Mouse (Mus musculus): ENCODE measurements at regions not wholly inside any gene's neighbourhood (a gene's known extent, or its start where the extent isn't known, plus 50 kb on each side); places are given as distances from the start of the nearest gene placed in this dataset.

DNA sequence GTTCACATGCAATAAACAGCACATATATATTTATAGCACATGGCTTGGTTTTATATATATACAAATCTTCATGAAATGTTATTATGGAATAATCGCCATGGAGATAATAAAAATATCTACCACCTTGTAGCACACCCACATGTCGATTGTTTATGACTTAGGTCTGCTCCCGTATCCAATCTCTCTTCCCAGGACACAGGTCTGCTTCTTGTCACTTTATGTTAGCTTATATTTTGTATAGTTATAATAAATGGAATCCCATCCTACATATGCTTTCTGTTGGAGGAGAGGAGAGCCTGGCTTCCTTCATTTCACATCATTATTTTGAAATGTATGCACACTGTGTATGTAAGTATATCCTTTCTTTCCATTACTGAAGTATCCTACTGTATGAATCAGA, 408.3 kb upstream of the Gli3 start:
- H3K27me3 ChIP-seq (replicated peaks; ENCODE audit: control insufficient read depth, insufficient read depth, low read length): no peaks in the 10 kb centered on the region
- no peaks in the 10 kb centered on the region for H3K36me3 ChIP-seq (ENCODE audit: control insufficient read depth, insufficient read depth, low read length)
- no peak overlapping the region for H3K9ac ChIP-seq (ENCODE audit: low read depth, low read length)
- 76% methylated on average over 3 of the region's 3 CpGs for WGBS
- no peak overlapping the region for H3K27ac ChIP-seq (replicated peaks; ENCODE audit: low read depth, low read length)
- no peak overlapping the region for H3K4me3 ChIP-seq (ENCODE audit: low read depth, low read length)
- no peaks in the 10 kb centered on the region for H3K9me3 ChIP-seq (ENCODE audit: control insufficient read depth, low read length)
- no peak for ATAC-seq (ENCODE audit: low read depth)
- H3K4me1 ChIP-seq (ENCODE audit: control insufficient read depth, insufficient read depth, low read length): no peaks in the 10 kb centered on the region
- no peak overlapping the region for H3K4me2 ChIP-seq (ENCODE audit: low read depth, low read length)
- DNase-seq (ENCODE audit: low spot score): peak; percentile 5

DNA sequence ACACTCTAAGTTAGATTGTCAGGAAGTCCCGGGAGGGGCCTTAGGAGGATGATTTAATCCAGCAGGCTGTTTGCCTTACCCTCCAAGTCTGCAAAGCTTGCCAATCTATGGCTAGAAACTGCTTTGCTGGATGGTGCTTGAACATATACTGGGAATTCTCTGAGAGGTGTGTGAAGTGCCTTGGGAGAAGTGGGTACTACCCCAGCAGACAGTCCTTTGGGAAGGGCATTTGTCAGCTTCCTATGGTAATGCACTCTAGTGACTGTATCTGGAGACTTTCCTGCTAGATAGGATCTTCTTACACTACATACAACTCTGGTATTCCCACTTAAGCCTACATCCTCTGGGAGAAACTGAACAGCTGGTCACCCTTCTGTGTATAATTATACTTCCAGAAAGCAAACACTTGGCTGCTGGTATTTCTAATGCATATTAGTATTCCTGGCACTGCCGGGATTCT, 384.4 kb upstream of the Gli3 start:
- Histone ChIP-seq H3K9ac (ENCODE audit: low read depth, low read length) (no peak overlapping the region), H3K36me3 (ENCODE audit: control insufficient read depth, insufficient read depth, low read length) (no peaks in the 10 kb centered on the region), H3K27ac (replicated peaks; ENCODE audit: low read depth, low read length) (no peak overlapping the region), H3K4me1 (ENCODE audit: control insufficient read depth, insufficient read depth, low read length) (no peaks in the 10 kb centered on the region), H3K4me3 (ENCODE audit: low read depth, low read length) (no peak overlapping the region), H3K27me3 (replicated peaks; ENCODE audit: control insufficient read depth, insufficient read depth, low read length) (no peaks in the 10 kb centered on the region), H3K9me3 (ENCODE audit: control insufficient read depth, low read length) (peaks cover 3% of the 10 kb centered on the region; the same call in 1 of the 2 replicates), H3K4me2 (ENCODE audit: low read depth, low read length) (no peak overlapping the region)
- ATAC-seq (ENCODE audit: low read depth): peak; percentile 96
- 41% methylated on average over 2 of the region's 2 CpGs for WGBS
- DNase-seq (ENCODE audit: low spot score): peak; percentile 76

DNA sequence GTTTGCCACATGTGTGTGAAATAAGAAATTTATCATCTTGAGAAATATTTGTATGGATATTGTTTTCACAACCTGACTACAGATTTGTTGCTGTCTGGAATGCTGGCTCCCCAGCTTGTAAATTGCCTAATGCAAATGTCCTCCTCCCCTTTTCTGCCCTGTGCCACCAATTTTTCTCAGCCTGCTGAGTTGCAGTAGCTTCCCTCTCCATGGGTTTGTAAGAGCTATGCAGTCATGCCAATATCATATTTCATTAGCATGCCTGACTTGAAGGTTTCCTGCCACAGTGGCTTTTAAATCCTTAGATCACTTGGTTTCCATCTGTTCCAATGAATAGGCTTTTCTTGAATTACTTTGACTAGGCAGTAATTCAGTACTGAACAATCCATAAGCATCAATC, 383.9 kb upstream of the Gli3 start:
- DNase-seq (ENCODE audit: low spot score) (peak; percentile 71), ATAC-seq (ENCODE audit: low read depth) (peak; percentile 84)
- no peak overlapping the region for H3K4me2 ChIP-seq (ENCODE audit: low read depth, low read length)
- no peak overlapping the region for H3K4me3 ChIP-seq (ENCODE audit: low read depth, low read length)
- H3K36me3 ChIP-seq (ENCODE audit: control insufficient read depth, insufficient read depth, low read length): no peaks in the 10 kb centered on the region
- no peaks in the 10 kb centered on the region for H3K27me3 ChIP-seq (replicated peaks; ENCODE audit: control insufficient read depth, insufficient read depth, low read length)
- H3K9ac ChIP-seq (ENCODE audit: low read depth, low read length): no peak overlapping the region
- H3K27ac ChIP-seq (replicated peaks; ENCODE audit: low read depth, low read length): no peak overlapping the region
- H3K9me3 ChIP-seq (ENCODE audit: control insufficient read depth, low read length): peaks cover 3% of the 10 kb centered on the region; the same call in 1 of the 2 replicates
- no peaks in the 10 kb centered on the region for H3K4me1 ChIP-seq (ENCODE audit: control insufficient read depth, insufficient read depth, low read length)

DNA sequence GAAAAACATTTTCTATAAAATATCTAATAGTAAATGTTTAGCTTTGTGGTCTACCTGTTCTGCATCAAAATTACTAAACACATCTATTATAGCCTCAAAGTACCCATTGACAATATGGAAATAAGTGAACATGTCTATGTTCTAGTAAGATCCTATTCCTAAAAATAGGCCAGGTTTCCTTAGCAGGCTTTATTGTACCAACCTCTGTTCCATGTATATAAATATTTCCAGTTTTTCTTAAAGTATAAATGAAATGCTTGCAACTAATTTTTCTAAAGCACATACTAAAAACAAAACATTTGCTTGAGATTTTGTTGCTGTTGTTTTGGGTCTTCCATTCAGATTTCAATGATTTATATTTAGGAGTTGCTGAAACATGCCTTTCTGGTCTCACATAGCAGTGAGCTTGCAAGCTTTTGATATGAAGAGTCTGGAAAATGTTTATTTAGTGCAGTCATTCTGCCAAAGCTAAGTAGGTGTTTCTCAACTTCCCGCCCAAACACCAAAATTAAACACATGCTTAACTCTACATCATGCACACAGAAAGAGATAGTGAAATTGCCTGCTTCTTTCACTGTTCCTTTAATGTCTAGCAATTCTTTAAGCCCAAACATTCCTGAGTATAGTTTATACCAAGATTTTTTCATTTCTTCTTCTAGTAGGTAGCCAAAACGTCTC, 380.6 kb upstream of the Gli3 start:
- ATAC-seq (ENCODE audit: low read depth): no peak
- H3K4me1 ChIP-seq (ENCODE audit: control insufficient read depth, insufficient read depth, low read length): no peaks in the 10 kb centered on the region
- 72% methylated on average over 2 of the region's 2 CpGs for WGBS

DNA sequence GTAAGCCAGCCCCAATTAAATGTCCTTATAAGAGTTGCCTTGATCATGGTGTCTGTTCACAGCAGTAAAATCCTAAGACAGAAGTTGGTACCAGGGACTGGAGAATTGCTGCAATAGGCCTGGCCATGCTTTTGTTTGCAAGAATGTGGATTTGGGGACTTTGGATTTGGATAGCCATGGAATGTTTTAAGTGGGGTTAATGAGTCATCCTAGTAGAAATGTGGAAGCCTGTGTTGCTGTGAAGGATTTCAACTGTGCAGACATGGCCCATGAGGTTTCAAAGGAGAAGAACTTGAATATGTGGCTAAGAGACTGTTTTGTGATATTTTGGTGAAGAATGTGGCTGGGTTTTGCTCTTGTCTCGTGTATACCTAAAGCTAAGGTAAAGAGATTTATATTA, 368.2 kb upstream of the Gli3 start:
- H3K27ac ChIP-seq (replicated peaks; ENCODE audit: low read depth, low read length): no peak overlapping the region
- no peak for DNase-seq (ENCODE audit: low spot score)
- H3K4me1 ChIP-seq (ENCODE audit: control insufficient read depth, insufficient read depth, low read length): no peaks in the 10 kb centered on the region
- no peaks in the 10 kb centered on the region for H3K9me3 ChIP-seq (ENCODE audit: control insufficient read depth, low read length)
- no peak for ATAC-seq (ENCODE audit: low read depth)
- H3K4me2 ChIP-seq (ENCODE audit: low read depth, low read length): no peak overlapping the region
- H3K9ac ChIP-seq (ENCODE audit: low read depth, low read length): no peak overlapping the region
- no peaks in the 10 kb centered on the region for H3K27me3 ChIP-seq (replicated peaks; ENCODE audit: control insufficient read depth, insufficient read depth, low read length)
- H3K36me3 ChIP-seq (ENCODE audit: control insufficient read depth, insufficient read depth, low read length): no peaks in the 10 kb centered on the region
- 71% methylated on average over 1 of the region's 1 CpGs for WGBS
- H3K4me3 ChIP-seq (ENCODE audit: low read depth, low read length): no peak overlapping the region

More for the DNA sequence above, 380.6 kb upstream of the Gli3 start:
- peaks cover 3% of the 10 kb centered on the region; the same call in 1 of the 2 replicates for H3K9me3 ChIP-seq (ENCODE audit: control insufficient read depth, low read length)
- no peak overlapping the region for H3K4me3 ChIP-seq (ENCODE audit: low read depth, low read length)
- no peaks in the 10 kb centered on the region for H3K27me3 ChIP-seq (replicated peaks; ENCODE audit: control insufficient read depth, insufficient read depth, low read length)
- DNase-seq (ENCODE audit: low spot score): peak; percentile 33
- H3K27ac ChIP-seq (replicated peaks; ENCODE audit: low read depth, low read length): no peak overlapping the region
- H3K36me3 ChIP-seq (ENCODE audit: control insufficient read depth, insufficient read depth, low read length): no peaks in the 10 kb centered on the region
- no peak overlapping the region for H3K9ac ChIP-seq (ENCODE audit: low read depth, low read length)
- no peak overlapping the region for H3K4me2 ChIP-seq (ENCODE audit: low read depth, low read length)

DNA sequence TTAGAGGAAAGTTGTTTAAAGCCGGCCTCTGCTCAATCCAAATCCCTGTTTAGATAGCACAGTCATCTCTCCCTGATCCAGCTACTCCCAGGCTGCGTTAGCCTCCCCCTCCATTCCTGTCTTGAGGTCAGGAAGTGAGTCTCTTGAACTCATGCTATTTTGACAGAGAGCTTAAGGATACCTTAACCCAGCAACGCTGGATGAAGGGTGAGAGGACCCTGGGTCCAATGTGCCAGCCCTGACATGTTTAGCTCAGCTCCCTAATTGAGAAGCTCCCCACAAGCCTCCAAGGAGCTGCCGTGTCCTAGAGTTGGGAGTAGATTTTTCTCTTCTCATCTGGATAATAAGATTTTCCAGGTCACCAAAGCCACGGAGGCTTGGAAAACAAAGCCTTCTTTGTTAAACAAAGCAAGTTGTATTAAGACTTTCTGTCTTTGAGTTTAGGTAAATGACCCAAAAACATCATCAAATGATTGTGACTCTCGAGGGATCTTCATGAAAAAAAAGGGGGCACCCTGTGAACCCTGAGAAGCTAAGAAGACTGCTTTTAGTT, 355.2 kb upstream of the Gli3 start:
- no peak overlapping the region for H3K4me3 ChIP-seq (ENCODE audit: low read depth, low read length)
- no peak overlapping the region for H3K9ac ChIP-seq (ENCODE audit: low read depth, low read length)
- H3K27ac ChIP-seq (replicated peaks; ENCODE audit: low read depth, low read length): no peak overlapping the region
- peak; percentile 42 for DNase-seq (ENCODE audit: low spot score)
- H3K27me3 ChIP-seq (replicated peaks; ENCODE audit: control insufficient read depth, insufficient read depth, low read length): no peaks in the 10 kb centered on the region
- no peak overlapping the region for H3K4me2 ChIP-seq (ENCODE audit: low read depth, low read length)
- 13% methylated on average over 6 of the region's 6 CpGs for WGBS
- H3K36me3 ChIP-seq (ENCODE audit: control insufficient read depth, insufficient read depth, low read length): no peaks in the 10 kb centered on the region
- peaks cover 6% of the 10 kb centered on the region for H3K4me1 ChIP-seq (ENCODE audit: control insufficient read depth, insufficient read depth, low read length)
- no peaks in the 10 kb centered on the region for H3K9me3 ChIP-seq (ENCODE audit: control insufficient read depth, low read length)
- no peak for ATAC-seq (ENCODE audit: low read depth)

DNA sequence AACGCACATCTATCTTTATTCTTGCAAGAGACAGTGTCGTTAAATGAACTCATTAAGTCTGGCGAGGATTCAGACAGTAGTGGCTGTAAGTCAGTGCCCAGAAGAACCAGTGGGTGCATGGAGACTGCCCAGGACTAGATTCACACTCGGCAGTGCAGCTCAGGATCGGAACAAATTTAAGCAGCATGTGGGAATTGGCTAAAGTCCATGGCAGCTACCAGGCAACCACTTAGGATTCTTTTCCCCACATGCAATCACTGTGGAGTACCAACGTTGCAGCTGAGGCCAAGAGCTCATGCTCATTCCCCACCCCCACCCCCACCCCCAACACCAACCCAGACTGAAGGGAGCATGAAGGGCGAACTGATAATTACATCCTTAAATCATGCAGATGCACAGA, 349.7 kb upstream of the Gli3 start:
- 60% methylated on average over 7 of the region's 7 CpGs for WGBS
- ATAC-seq (ENCODE audit: low read depth) (peak; percentile 62; the same call in 1 of the 2 replicates), DNase-seq (ENCODE audit: low spot score) (peak; percentile 73)
- Histone ChIP-seq H3K4me1 (ENCODE audit: control insufficient read depth, insufficient read depth, low read length) (no peaks in the 10 kb centered on the region), H3K36me3 (ENCODE audit: control insufficient read depth, insufficient read depth, low read length) (no peaks in the 10 kb centered on the region), H3K4me2 (ENCODE audit: low read depth, low read length) (no peak overlapping the region), H3K4me3 (ENCODE audit: low read depth, low read length) (no peak overlapping the region), H3K27me3 (replicated peaks; ENCODE audit: control insufficient read depth, insufficient read depth, low read length) (no peaks in the 10 kb centered on the region), H3K9ac (ENCODE audit: low read depth, low read length) (no peak overlapping the region), H3K9me3 (ENCODE audit: control insufficient read depth, low read length) (no peaks in the 10 kb centered on the region), H3K27ac (replicated peaks; ENCODE audit: low read depth, low read length) (no peak overlapping the region)

DNA sequence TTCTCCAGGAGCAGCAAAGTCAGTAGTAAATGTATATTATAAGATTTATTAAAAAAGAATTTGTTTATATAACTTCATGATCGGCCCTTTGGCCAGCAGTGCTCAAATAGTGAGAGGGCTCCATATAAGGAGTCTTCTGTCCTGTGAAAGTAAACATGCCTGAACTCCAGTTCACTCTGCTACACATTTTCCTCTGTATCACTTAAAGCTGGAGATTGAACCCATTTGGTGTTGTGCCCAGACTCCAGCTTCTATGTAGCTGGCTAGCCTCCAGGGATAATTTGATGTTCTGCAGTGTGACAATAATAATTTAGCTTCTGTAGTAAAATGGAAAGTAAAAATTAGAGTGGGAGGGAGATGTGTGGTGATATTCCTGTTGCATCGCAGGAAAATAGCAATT, 332.8 kb upstream of the Gli3 start:
- no peak for ATAC-seq (ENCODE audit: low read depth)

DNA sequence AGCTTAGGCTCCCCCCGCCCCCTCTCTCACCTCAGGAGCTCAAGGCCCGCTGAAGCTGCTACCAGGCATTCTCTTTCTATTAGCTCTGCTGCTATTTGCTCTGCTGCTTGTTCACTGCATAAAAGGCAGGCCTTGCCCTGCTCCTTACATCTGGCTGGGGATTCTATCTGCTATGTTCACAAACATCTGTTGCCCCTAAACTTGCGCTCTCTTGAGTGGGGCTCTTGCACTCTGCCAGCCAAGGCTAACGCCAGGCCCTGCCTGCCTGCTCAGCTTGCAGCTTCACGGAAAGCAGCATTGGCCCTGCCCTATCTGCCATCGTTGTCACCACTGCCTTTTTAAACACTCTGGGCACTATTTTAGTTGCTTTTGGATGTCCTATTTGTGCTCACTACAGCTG, 316.9 kb upstream of the Gli3 start:
- no peaks in the 10 kb centered on the region for H3K27me3 ChIP-seq (replicated peaks; ENCODE audit: control insufficient read depth, insufficient read depth, low read length)
- DNase-seq (ENCODE audit: low spot score): no peak
- H3K4me1 ChIP-seq (ENCODE audit: control insufficient read depth, insufficient read depth, low read length): no peaks in the 10 kb centered on the region
- H3K27ac ChIP-seq (replicated peaks; ENCODE audit: low read depth, low read length): no peak overlapping the region
- no peaks in the 10 kb centered on the region for H3K9me3 ChIP-seq (ENCODE audit: control insufficient read depth, low read length)
- H3K9ac ChIP-seq (ENCODE audit: low read depth, low read length): no peak overlapping the region
- ATAC-seq (ENCODE audit: low read depth): no peak
- no peaks in the 10 kb centered on the region for H3K36me3 ChIP-seq (ENCODE audit: control insufficient read depth, insufficient read depth, low read length)
- 46% methylated on average over 6 of the region's 6 CpGs for WGBS
- H3K4me2 ChIP-seq (ENCODE audit: low read depth, low read length): no peak overlapping the region
- no peak overlapping the region for H3K4me3 ChIP-seq (ENCODE audit: low read depth, low read length)

More for the DNA sequence above, 332.8 kb upstream of the Gli3 start:
- Histone ChIP-seq H3K27me3 (replicated peaks; ENCODE audit: control insufficient read depth, insufficient read depth, low read length) (no peaks in the 10 kb centered on the region), H3K4me2 (ENCODE audit: low read depth, low read length) (no peak overlapping the region), H3K36me3 (ENCODE audit: control insufficient read depth, insufficient read depth, low read length) (no peaks in the 10 kb centered on the region), H3K9ac (ENCODE audit: low read depth, low read length) (no peak overlapping the region), H3K4me3 (ENCODE audit: low read depth, low read length) (no peak overlapping the region), H3K9me3 (ENCODE audit: control insufficient read depth, low read length) (no peaks in the 10 kb centered on the region), H3K27ac (replicated peaks; ENCODE audit: low read depth, low read length) (no peak overlapping the region), H3K4me1 (ENCODE audit: control insufficient read depth, insufficient read depth, low read length) (no peaks in the 10 kb centered on the region)
- 70% methylated on average over 2 of the region's 2 CpGs for WGBS
- DNase-seq (ENCODE audit: low spot score): peak; percentile 57

All from embryonic facial prominence, embryonic 14.5 days (tissue).